Mouse (Mus musculus) forebrain, embryonic 11.5 days (tissue): ENCODE results near the gene Arid5b. TPM values are rescaled to one million over a fixed set of nuclear protein-coding genes. Genes with fewer than 3 reads are reported as not detected.

Experiments
- ATAC-seq: fragments of 200-750 bp; cut with Nextera tagmentation; replicated peaks from 2 replicates; pipeline ENCODE4 v1.8.0; 2017; ENCODE audit warnings: moderate TSS enrichment; ENCODE audit not compliant: low FRiP score
- DNase-seq: peaks from one replicate; pipeline ENCODE4 v3.0.0-alpha.2; 2017; ENCODE audit warnings: low spot score
- H3K27ac ChIP-seq: fragments of 300-500 bp; sonication (generic); 2 replicates; pipeline ENCODE4 v1.5.1; 2014; ENCODE audit warnings: low read depth, low read length
- H3K27me3 ChIP-seq: fragments of 300-500 bp; sonication (generic); 2 replicates; pipeline ENCODE4 v1.6.1; 2014; ENCODE audit warnings: mild to moderate bottlenecking, low read length, mixed read lengths; ENCODE audit not compliant: control insufficient read depth, insufficient read depth
- H3K36me3 ChIP-seq: fragments of 300-500 bp; sonication (generic); 2 replicates; pipeline ENCODE4 v1.6.1; 2014; ENCODE audit warnings: mild to moderate bottlenecking, low read length, moderate library complexity, mixed read lengths; ENCODE audit not compliant: control insufficient read depth, insufficient read depth
- H3K4me1 ChIP-seq: fragments of 300-500 bp; sonication (generic); replicated peaks from 2 replicates; pipeline ENCODE4 v1.6.1; 2014; ENCODE audit warnings: low read length, mixed read lengths; ENCODE audit not compliant: control insufficient read depth, insufficient read depth
- H3K4me2 ChIP-seq: fragments of 300-500 bp; sonication (generic); 2 replicates; pipeline ENCODE4 v1.6.1; 2014; ENCODE audit warnings: low read depth, mild to moderate bottlenecking, low read length, moderate library complexity, mixed read lengths; ENCODE audit not compliant: severe bottlenecking
- H3K4me3 ChIP-seq: fragments of 300-500 bp; sonication (generic); 2 replicates; pipeline ENCODE4 v1.5.1; 2014; ENCODE audit warnings: low read depth, low read length
- H3K9ac ChIP-seq: fragments of 300-500 bp; sonication (generic); 2 replicates; pipeline ENCODE4 v1.6.1; 2014; ENCODE audit warnings: low read length
- H3K9me3 ChIP-seq: fragments of 300-500 bp; sonication (generic); 2 replicates; pipeline ENCODE4 v1.6.1; 2016; ENCODE audit warnings: low read length, mixed read lengths; ENCODE audit not compliant: control insufficient read depth
- WGBS: fragments of 180-500 bp; shearing (Covaris S2); extraction: QIAGEN DNeasy Blood & Tissue Kit; methylation state at CpG from one replicate; pipeline ENCODE4 v1.1.7; 2014; 5-methylcytosine and 5-hydroxymethylcytosine counted together
- polyA plus RNA-seq: library from polyadenylated mRNA; unstranded; fragments of >200 nt; fragmentation: Nextera tagmentation; extraction: Ambion mirVana; gene quantifications from 2 replicates; pipeline ENCODE4 v1.2.1, GENCODE M21; 2014

Gene Arid5b
- polyA plus RNA-seq, 1 experiment from 2014 or later: 17.1 TPM

GRCm38 (mm10) chr10:68240804-68241485, 37.6 kb downstream of the Arid5b start:
- no peak for DNase-seq
- 91% methylated on average over 13 of the region's 13 CpGs for WGBS

GRCm38 (mm10) chr10:68240094-68240803, 38.3 kb downstream of the Arid5b start:
- H3K27me3 ChIP-seq: no peaks in the 10 kb centered on the region
- WGBS: 86% methylated on average over 3 of the region's 3 CpGs
- H3K9me3 ChIP-seq: no peaks in the 10 kb centered on the region

More at GRCm38 (mm10) chr10:68240804-68241485, 37.6 kb downstream of the Arid5b start:
- Histone ChIP-seq H3K27ac (no peak overlapping the region), H3K9me3 (no peaks in the 10 kb centered on the region), H3K9ac (no peak overlapping the region), H3K36me3 (no peaks in the 10 kb centered on the region), H3K4me1 (peaks cover 2% of the 10 kb centered on the region; the same call in 1 of the 2 replicates), H3K4me3 (no peak overlapping the region), H3K4me2 (no peak overlapping the region), H3K27me3 (no peaks in the 10 kb centered on the region)
- no peak for ATAC-seq

GRCm38 (mm10) chr10:68239426-68240070, 39.0 kb downstream of the Arid5b start:
- Histone ChIP-seq H3K9me3 (no peaks in the 10 kb centered on the region), H3K27me3 (no peaks in the 10 kb centered on the region), H3K4me1 (peaks cover 2% of the 10 kb centered on the region; the same call in 1 of the 2 replicates), H3K4me2 (no peak overlapping the region), H3K27ac (no peak overlapping the region), H3K9ac (no peak overlapping the region), H3K4me3 (no peak overlapping the region), H3K36me3 (no peaks in the 10 kb centered on the region)
- no peak for DNase-seq
- WGBS: 73% methylated on average over 7 of the region's 7 CpGs
- ATAC-seq: no peak

More at GRCm38 (mm10) chr10:68240094-68240803, 38.3 kb downstream of the Arid5b start:
- H3K4me1 ChIP-seq: peaks cover 2% of the 10 kb centered on the region; the same call in 1 of the 2 replicates
- H3K36me3 ChIP-seq: no peaks in the 10 kb centered on the region
- no peak overlapping the region for H3K27ac ChIP-seq
- no peak overlapping the region for H3K4me3 ChIP-seq
- ATAC-seq (no peak), DNase-seq (no peak)
- no peak overlapping the region for H3K9ac ChIP-seq
- no peak overlapping the region for H3K4me2 ChIP-seq

GRCm38 (mm10) chr10:68238707-68239425, 39.7 kb downstream of the Arid5b start:
- Histone ChIP-seq H3K4me3 (no peak overlapping the region), H3K4me1 (peaks cover 2% of the 10 kb centered on the region; the same call in 1 of the 2 replicates), H3K9ac (no peak overlapping the region), H3K4me2 (no peak overlapping the region), H3K27me3 (no peaks in the 10 kb centered on the region), H3K36me3 (no peaks in the 10 kb centered on the region), H3K27ac (no peak overlapping the region), H3K9me3 (no peaks in the 10 kb centered on the region)
- DNase-seq: no peak
- no peak for ATAC-seq
- 54% methylated on average over 5 of the region's 5 CpGs for WGBS

GRCm38 (mm10) chr10:68238182-68238581, 40.4 kb downstream of the Arid5b start:
- Histone ChIP-seq H3K36me3 (no peaks in the 10 kb centered on the region), H3K4me1 (peaks cover 2% of the 10 kb centered on the region; the same call in 1 of the 2 replicates), H3K9me3 (no peaks in the 10 kb centered on the region), H3K4me2 (no peak overlapping the region), H3K4me3 (no peak overlapping the region), H3K9ac (no peak overlapping the region), H3K27me3 (no peaks in the 10 kb centered on the region), H3K27ac (no peak overlapping the region)
- WGBS: 51% methylated on average over 3 of the region's 3 CpGs
- ATAC-seq (no peak), DNase-seq (no peak)

GRCm38 (mm10) chr10:68236956-68237455, 41.5 kb downstream of the Arid5b start:
- no peak overlapping the region for H3K4me2 ChIP-seq
- H3K27ac ChIP-seq: no peak overlapping the region
- no peaks in the 10 kb centered on the region for H3K9me3 ChIP-seq
- WGBS: 89% methylated on average over 14 of the region's 14 CpGs
- no peaks in the 10 kb centered on the region for H3K27me3 ChIP-seq
- no peaks in the 10 kb centered on the region for H3K36me3 ChIP-seq
- ATAC-seq (no peak), DNase-seq (no peak)
- no peak overlapping the region for H3K4me3 ChIP-seq
- H3K4me1 ChIP-seq: peaks cover 2% of the 10 kb centered on the region; the same call in 1 of the 2 replicates
- no peak overlapping the region for H3K9ac ChIP-seq

- no peak overlapping the region for H3K9ac ChIP-seq
- ATAC-seq: no peak
- H3K4me3 ChIP-seq: no peak overlapping the region
- no peak for DNase-seq
- no peak overlapping the region for H3K27ac ChIP-seq
- 77% methylated on average over 18 of the region's 18 CpGs for WGBS
- no peaks in the 10 kb centered on the region for H3K9me3 ChIP-seq
- no peaks in the 10 kb centered on the region for H3K27me3 ChIP-seq
- no peaks in the 10 kb centered on the region for H3K36me3 ChIP-seq
- H3K4me1 ChIP-seq: no peaks in the 10 kb centered on the region
- H3K4me2 ChIP-seq: no peak overlapping the region
Observed at GRCm38 (mm10) chr10:68231385-68232182, 47.0 kb downstream of the Arid5b start.
